Mouse (Mus musculus) CH12.LX (cell line): ENCODE measurements at regions not wholly inside any gene's neighbourhood (a gene's known extent, or its start where the extent isn't known, plus 50 kb on each side); places are given as distances from the start of the nearest gene placed in this dataset.

Experiments used
- DNase-seq: peaks from one replicate; pipeline ENCODE4 v3.0.0-alpha.2; 2013; ENCODE audit errors: extremely low read depth
- H3K27ac ChIP-seq: 2 replicates; pipeline ENCODE4 v1.5.1; 2012; ENCODE audit warnings: low read depth, mild to moderate bottlenecking, control low read depth, moderate library complexity; ENCODE audit not compliant: insufficient read depth
- H3K27me3 ChIP-seq: replicated peaks from 2 replicates; pipeline ENCODE3; 2012; ENCODE audit warnings: inconsistent platforms
- H3K36me3 ChIP-seq, 2 experiments: replicated peaks in 1 of 2; 2 replicates each; pipeline versions ENCODE3 to v1.6.1; 2012; ENCODE audit warnings: inconsistent platforms in 1 of 2, low read length in 1 of 2, mild to moderate bottlenecking in 1 of 2, mixed read lengths in 1 of 2, moderate library complexity in 1 of 2; ENCODE audit not compliant: control insufficient read depth in 1 of 2, insufficient read depth in 1 of 2
- H3K4me1 ChIP-seq, 2 experiments: 2 replicates each; pipeline ENCODE4 v1.6.1; 2012; ENCODE audit warnings: inconsistent platforms in 1 of 2, moderate library complexity in 1 of 2; ENCODE audit not compliant: insufficient read depth in 2 of 2, control insufficient read depth in 1 of 2
- H3K4me2 ChIP-seq: 2 replicates; pipeline ENCODE4 v1.6.1; 2012; ENCODE audit warnings: low read depth, mild to moderate bottlenecking, control low read depth; ENCODE audit not compliant: poor library complexity, insufficient read depth, severe bottlenecking
- H3K4me3 ChIP-seq, 3 experiments: fragments of 150-350 bp in 1 of 3; sonication (generic) in 1 of 3; replicated peaks in 1 of 3; 2 replicates each; pipeline versions ENCODE3 to v1.5.1; 2011 to 2012; ENCODE audit warnings: low read depth in 2 of 3, low read length in 2 of 3, mild to moderate bottlenecking in 2 of 3, moderate library complexity in 2 of 3, control low read depth in 1 of 3, improper control_type of control experiment in 1 of 3, inconsistent platforms in 1 of 3, mixed read lengths in 1 of 3; ENCODE audit not compliant: poor library complexity in 1 of 3
- H3K79me2 ChIP-seq: replicated peaks from 2 replicates; pipeline ENCODE4 v1.6.1; 2012; ENCODE audit warnings: mild to moderate bottlenecking, moderate library complexity; ENCODE audit not compliant: control insufficient read depth, poor library complexity, insufficient read depth, severe bottlenecking; ENCODE audit errors: extremely low read depth
- H3K9ac ChIP-seq: 2 replicates; pipeline ENCODE4 v1.6.1; 2012; ENCODE audit warnings: low read depth, mild to moderate bottlenecking, control low read depth, moderate library complexity; ENCODE audit not compliant: insufficient read depth
- H3K9me3 ChIP-seq: replicated peaks from 2 replicates; pipeline ENCODE3; 2012; ENCODE audit warnings: low read length, inconsistent platforms, mixed read lengths
- BHLHE40 ChIP-seq: IDR thresholded peaks from 2 replicates; pipeline ENCODE4 v1.6.1; 2011; ENCODE audit warnings: mild to moderate bottlenecking, low read depth, low read length, improper control_type of control experiment
- CHD1 ChIP-seq: IDR thresholded peaks from 2 replicates; pipeline ENCODE4 v1.6.1; 2012; ENCODE audit warnings: low read depth, low read length, improper control_type of control experiment, inconsistent platforms
- CTCF ChIP-seq, 2 experiments: IDR thresholded peaks in 1 of 2; conservative IDR thresholded peaks in 1 of 2; 2 replicates each; pipeline ENCODE4 v1.5.1; 2011 to 2012; ENCODE audit warnings: low read depth in 2 of 2, low read length in 2 of 2, improper control_type of control experiment in 1 of 2, inconsistent platforms in 1 of 2, mild to moderate bottlenecking in 1 of 2, moderate library complexity in 1 of 2
- IRF4 ChIP-seq: IDR thresholded peaks from 2 replicates; pipeline ENCODE4 v1.6.1; 2014; ENCODE audit warnings: low read depth, mild to moderate bottlenecking, inconsistent platforms, low read length, improper control_type of control experiment
- JUN ChIP-seq: IDR thresholded peaks from 2 replicates; pipeline ENCODE4 v1.6.1; 2011; ENCODE audit warnings: low read depth, mild to moderate bottlenecking, low read length, improper control_type of control experiment, moderate library complexity; ENCODE audit not compliant: insufficient read depth
- JUND ChIP-seq: conservative IDR thresholded peaks from 2 replicates; pipeline ENCODE4 v1.6.1; 2011; ENCODE audit warnings: low read depth, low read length, improper control_type of control experiment
- KAT2A ChIP-seq: IDR thresholded peaks from 2 replicates; pipeline ENCODE4 v1.6.1; 2012; ENCODE audit warnings: low read length, improper control_type of control experiment, inconsistent platforms; ENCODE audit not compliant: insufficient replicate concordance
- MAFK ChIP-seq: IDR thresholded peaks from 2 replicates; pipeline ENCODE4 v1.6.1; 2011; ENCODE audit warnings: low read length, improper control_type of control experiment; ENCODE audit not compliant: insufficient replicate concordance
- MAX ChIP-seq: IDR thresholded peaks from 2 replicates; pipeline ENCODE4 v1.6.1; 2011; ENCODE audit warnings: low read length, improper control_type of control experiment
- MAZ ChIP-seq: IDR thresholded peaks from 2 replicates; pipeline ENCODE4 v1.6.1; 2012; ENCODE audit warnings: low read depth, mild to moderate bottlenecking, inconsistent platforms, low read length, improper control_type of control experiment, moderate library complexity
- MEF2A ChIP-seq: IDR thresholded peaks from 2 replicates; pipeline ENCODE4 v1.6.1; 2014; ENCODE audit warnings: low read depth, mild to moderate bottlenecking, inconsistent platforms, low read length, improper control_type of control experiment, borderline replicate concordance
- MXI1 ChIP-seq: IDR thresholded peaks from 2 replicates; pipeline ENCODE4 v1.6.1; 2011; ENCODE audit warnings: mild to moderate bottlenecking, low read depth, low read length, improper control_type of control experiment
- MYC ChIP-seq: IDR thresholded peaks from 2 replicates; pipeline ENCODE4 v1.6.1; 2011; ENCODE audit warnings: low read depth, mild to moderate bottlenecking, improper control_type of control experiment, low read length
- NELFE ChIP-seq: IDR thresholded peaks from 2 replicates; pipeline ENCODE4 v1.6.1; 2011; ENCODE audit warnings: low read depth, low read length, improper control_type of control experiment
- NRF1 ChIP-seq: IDR thresholded peaks from 2 replicates; pipeline ENCODE4 v1.6.1; 2014; ENCODE audit warnings: low read depth, mild to moderate bottlenecking, inconsistent platforms, low read length, improper control_type of control experiment, moderate library complexity
- PAX5 ChIP-seq: IDR thresholded peaks from 2 replicates; pipeline ENCODE4 v1.6.1; 2012; ENCODE audit warnings: low read length, inconsistent platforms, mixed read lengths
- POLR2A ChIP-seq: IDR thresholded peaks from 2 replicates; pipeline ENCODE4 v1.6.1; 2011; ENCODE audit warnings: low read depth, mild to moderate bottlenecking, improper control_type of control experiment, low read length
- SIN3A ChIP-seq: IDR thresholded peaks from 2 replicates; pipeline ENCODE4 v1.6.1; 2012; ENCODE audit warnings: low read length, improper control_type of control experiment, inconsistent platforms
- TCF12 ChIP-seq: IDR thresholded peaks from 2 replicates; pipeline ENCODE4 v1.6.1; 2014; ENCODE audit warnings: low read depth, mild to moderate bottlenecking, inconsistent platforms, low read length, improper control_type of control experiment
- UBTF ChIP-seq: IDR thresholded peaks from 2 replicates; pipeline ENCODE4 v1.6.1; 2012; ENCODE audit warnings: low read depth, mild to moderate bottlenecking, inconsistent platforms, low read length, improper control_type of control experiment, moderate library complexity
- USF1 ChIP-seq: IDR thresholded peaks from 2 replicates; pipeline ENCODE4 v1.6.1; 2014; ENCODE audit warnings: low read depth, mild to moderate bottlenecking, inconsistent platforms, low read length, improper control_type of control experiment
- ZMIZ1 ChIP-seq: IDR thresholded peaks from 2 replicates; pipeline ENCODE4 v1.6.1; 2012; ENCODE audit warnings: low read depth, mild to moderate bottlenecking, inconsistent platforms, low read length, improper control_type of control experiment
- ZNF384 ChIP-seq: IDR thresholded peaks from 2 replicates; pipeline ENCODE4 v1.6.1; 2012; ENCODE audit warnings: low read depth, low read length, improper control_type of control experiment, inconsistent platforms
- dilution Hi-C: fragments of 300-500 bp; cut with MboI; formaldehyde crosslinking; loops from 2 replicates; pipeline ENCODE4 v1.14.3; 2020; ENCODE audit warnings: low sequenced_read_pairs; ENCODE audit not compliant: extremely low pct_unique_long_range_greater_than_20kb, extremely low pct_ligation_motif_present
- in situ Hi-C: fragments of 300-500 bp; cut with MboI; formaldehyde crosslinking; loops from 3 replicates; pipeline ENCODE4 v1.14.3; 2019; ENCODE audit warnings: low sequenced_read_pairs, low pct_ligation_motif_present, low pct_unique_long_range_greater_than_20kb, mixed read lengths

DNA sequence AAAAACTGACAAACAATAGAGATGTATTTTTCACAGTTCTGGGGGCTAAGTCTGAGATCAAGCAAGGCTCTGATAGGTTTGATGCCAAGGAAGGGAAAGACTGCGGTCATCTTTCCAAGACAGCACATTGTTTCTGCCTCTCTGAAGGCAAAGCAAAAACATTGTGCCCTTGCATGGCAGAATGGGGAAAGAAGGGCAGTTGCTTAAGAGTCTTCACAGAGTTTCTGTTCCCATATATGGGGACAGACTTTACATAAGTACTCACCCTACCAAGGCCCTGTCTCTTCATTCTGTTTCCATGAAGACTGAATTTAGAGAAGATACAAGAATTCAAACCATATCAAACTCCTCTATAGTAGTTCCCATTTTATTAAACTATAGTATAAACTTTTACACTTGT lies 70.5 kb downstream of the P2ry1 start:
- H3K27ac ChIP-seq: no peak overlapping the region
- dilution Hi-C loops: no loop called here

DNA sequence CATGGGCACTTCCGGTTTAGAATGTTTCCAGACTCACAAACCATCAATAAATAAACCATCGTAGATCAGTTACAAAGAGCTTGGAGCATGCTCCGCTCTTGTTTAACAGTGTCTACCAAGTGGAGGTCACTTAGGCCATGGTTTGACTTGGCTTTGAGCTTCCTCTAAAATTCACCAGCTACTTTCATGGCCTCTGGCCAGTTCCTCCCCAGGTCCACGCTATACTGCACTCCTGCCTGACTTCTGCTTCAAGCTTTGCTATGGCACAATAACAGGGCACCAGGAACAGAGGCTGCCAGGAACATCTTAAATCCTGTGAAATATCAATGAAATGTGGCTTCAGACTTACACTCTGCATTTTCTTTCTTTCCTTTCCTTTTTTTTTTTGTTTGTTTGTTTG lies 71.2 kb downstream of the P2ry1 start:
- Histone ChIP-seq H3K27ac (no peak overlapping the region), H3K4me3 (no peak overlapping the region), H3K79me2 (no peaks in the 10 kb centered on the region), H3K9me3 (no peaks in the 10 kb centered on the region), H3K4me1 (no peaks in the 10 kb centered on the region), H3K27me3 (no peaks in the 10 kb centered on the region), H3K4me2 (no peak overlapping the region), H3K36me3 (no peaks in the 10 kb centered on the region), H3K9ac (no peak overlapping the region)
- no peak for DNase-seq
- TF ChIP-seq CHD1: no peak
- no peak for TF ChIP-seq SIN3A
- no peak for TF ChIP-seq MEF2A
- TF ChIP-seq IRF4: no peak
- no peak for TF ChIP-seq ZNF384
- no peak for TF ChIP-seq KAT2A
- no peak for TF ChIP-seq POLR2A
- no peak for TF ChIP-seq MYC
- no peak for TF ChIP-seq ZMIZ1
- no peak for TF ChIP-seq NELFE
- no peak for TF ChIP-seq MAZ
- dilution Hi-C loops: no loop called here
- in situ Hi-C loops: no loop called here

More for the DNA sequence above, 70.5 kb downstream of the P2ry1 start:
- Histone ChIP-seq H3K9me3 (no peaks in the 10 kb centered on the region), H3K4me2 (no peak overlapping the region), H3K4me1 (no peaks in the 10 kb centered on the region), H3K36me3 (no peaks in the 10 kb centered on the region), H3K4me3 (no peak overlapping the region), H3K79me2 (no peaks in the 10 kb centered on the region), H3K27me3 (no peaks in the 10 kb centered on the region), H3K9ac (no peak overlapping the region)
- in situ Hi-C loops: no loop called here
- no peak for DNase-seq
- no peak for TF ChIP-seq PAX5
- no peak for TF ChIP-seq TCF12
- TF ChIP-seq JUND: no peak
- TF ChIP-seq CTCF (conservative IDR thresholded peaks at IDR 0.05 in 1 of 2, IDR thresholded peaks at IDR 0.05 in 1 of 2; ENCODE audit: low read depth in 2 of 2, low read length in 2 of 2): no peak
- TF ChIP-seq MAX: no peak
- no peak for TF ChIP-seq MYC
- no peak for TF ChIP-seq MEF2A
- TF ChIP-seq IRF4: no peak
- no peak for TF ChIP-seq MXI1
- TF ChIP-seq BHLHE40: no peak
- no peak for TF ChIP-seq MAFK
- TF ChIP-seq NRF1: no peak
- no peak for TF ChIP-seq ZMIZ1
- no peak for TF ChIP-seq UBTF
- TF ChIP-seq MAZ: no peak
- TF ChIP-seq JUN: no peak
- TF ChIP-seq USF1: no peak
